Mouse (Mus musculus) megakaryocyte-erythroid progenitor cell, adult 5-6 weeks (primary cell): ENCODE data around the gene Pwp2. TPM values are rescaled to one million over a fixed set of nuclear protein-coding genes. Genes with fewer than 3 reads are reported as not detected.
"Not testable (repeated sequence)": the region's sequence is repeated elsewhere in the genome, so short reads cannot be mapped to it uniquely, and the experiment has no call there.

Experiments used
- ATAC-seq: replicated peaks from 2 replicates; pipeline ENCODE4 v1.8.0; 2016; ENCODE audit warnings: mild to moderate bottlenecking, inconsistent platforms; ENCODE audit not compliant: severe bottlenecking, poor library complexity, low FRiP score, low TSS enrichment
- total RNA-seq, 2 experiments: library from RNA; stranded (forward) in 1 of 2; stranded (reverse) in 1 of 2; fragments of 200-1000, 215-1000 nt in 1 of 2; fragments of >200 nt in 1 of 2; fragmentation: Nextera tagmentation in 1 of 2; gene quantifications; 2 replicates each; pipeline ENCODE4 v1.2.3; 2014 to 2017

Gene Pwp2
- 25.5 and 31.4 TPM in 2 replicates for total RNA-seq (2014; fragmentation: Nextera tagmentation)
- 37.0 and 47.2 TPM in 2 replicates for total RNA-seq (2017)

DNA sequence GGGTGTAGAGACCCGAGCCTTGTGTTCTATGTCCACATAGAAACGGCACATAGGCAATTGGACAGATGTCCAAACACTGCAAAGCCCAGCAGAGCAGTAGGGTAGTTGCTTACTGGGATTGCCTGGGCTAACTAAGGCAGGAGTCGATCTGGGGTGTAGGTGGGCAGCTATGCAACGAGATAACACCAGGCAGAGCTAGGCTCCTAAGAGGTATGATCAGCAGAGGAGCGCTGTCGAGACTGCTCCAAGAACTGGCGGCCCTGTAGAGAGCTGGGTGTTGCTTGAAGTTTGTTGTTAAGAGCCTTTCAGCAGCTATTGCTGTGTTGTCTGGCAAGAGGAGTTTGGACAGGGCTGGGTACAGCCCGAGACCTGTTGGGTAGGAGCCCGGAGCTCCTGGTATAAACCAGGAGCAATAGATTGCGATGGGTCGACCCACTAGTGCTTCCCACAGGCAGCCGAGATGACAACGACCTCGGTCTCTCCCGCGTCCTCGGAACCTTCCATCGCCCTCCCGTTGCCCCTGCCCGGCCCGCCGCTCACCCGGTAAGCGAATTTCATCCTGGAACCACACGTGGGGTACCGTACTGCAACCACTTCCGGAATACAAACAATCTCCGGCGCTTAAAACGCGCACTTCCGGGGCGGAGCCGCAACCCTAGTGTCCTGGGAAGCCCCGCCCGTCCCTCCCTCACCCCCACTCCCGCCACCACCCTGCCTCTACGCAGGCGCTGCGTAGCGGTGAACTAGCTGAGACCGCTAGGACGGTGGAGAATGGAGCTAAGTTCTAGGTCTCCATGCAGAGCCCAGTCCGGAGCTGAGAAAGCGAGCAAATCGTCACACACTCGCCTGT, at the start of gene Pwp2:
Pwp2 (minus strand) TSS at position 619 of the 850 bp plus-strand sequence.
- ATAC-seq = peak; percentile 89

DNA sequence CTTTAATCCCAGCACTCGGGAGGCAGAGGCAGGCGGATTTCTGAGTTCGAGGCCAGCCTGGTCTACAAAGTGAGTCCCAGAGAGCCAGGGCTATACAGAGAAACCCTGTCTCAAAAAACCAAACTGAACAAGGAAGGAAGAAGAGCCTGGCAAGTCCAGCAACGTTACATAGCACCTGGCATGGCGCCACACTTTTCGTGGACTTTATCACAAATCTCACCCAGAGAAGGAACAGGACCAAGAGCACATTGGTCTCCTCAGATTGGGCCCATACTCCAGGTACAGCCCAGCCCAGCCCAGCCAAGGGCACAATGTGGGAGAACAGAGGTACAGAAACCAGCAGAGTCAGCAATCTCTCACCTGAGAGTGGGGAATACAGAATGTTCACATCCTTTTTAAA, 48.8 kb upstream of the Pwp2 start:
- ATAC-seq = no peak

- no peak for ATAC-seq
Observed at GRCm38 (mm10) chr10:78233161-78233560, 48.2 kb upstream of the Pwp2 start.

DNA sequence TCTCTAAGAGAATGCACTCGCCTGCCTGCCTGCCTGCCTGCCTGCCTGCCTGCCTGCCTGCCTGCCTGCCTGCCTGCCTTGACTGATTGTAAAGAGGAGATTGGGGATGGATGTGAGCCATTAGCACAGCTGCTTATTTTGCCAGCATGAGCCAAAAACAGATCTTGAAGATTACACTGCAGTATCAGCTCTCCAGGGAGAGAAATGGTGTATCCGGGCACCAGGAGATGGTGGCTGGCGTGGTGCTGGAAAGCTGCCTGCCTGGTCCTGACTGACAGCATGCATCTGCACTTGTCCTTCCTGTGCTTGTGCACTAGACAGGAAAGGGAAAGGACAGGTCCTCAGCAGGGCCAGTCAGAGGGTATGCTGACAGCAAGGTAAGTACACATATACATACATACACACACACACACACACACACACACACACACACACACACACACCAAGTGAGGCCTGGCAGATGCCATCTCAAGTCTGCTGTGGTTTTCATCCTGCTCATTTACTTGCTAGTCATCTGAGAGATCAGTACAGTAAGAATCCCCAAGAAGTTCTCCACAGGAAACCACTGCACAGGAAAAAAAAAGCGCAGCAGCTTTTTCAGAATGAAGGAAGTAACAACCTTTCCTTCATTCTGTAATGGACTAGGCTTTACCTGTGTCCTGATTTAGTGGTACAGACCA, 47.5 kb upstream of the Pwp2 start:
- peak; percentile 71 for ATAC-seq

GRCm38 (mm10) chr10:78228560-78228928, 43.6 kb upstream of the Pwp2 start:
- ATAC-seq = no peak

- no peak for ATAC-seq
Observed at GRCm38 (mm10) chr10:78227875-78228559, 43.1 kb upstream of the Pwp2 start.

- ATAC-seq = no peak
Observed at GRCm38 (mm10) chr10:78224136-78224535, 39.2 kb upstream of the Pwp2 start.

DNA sequence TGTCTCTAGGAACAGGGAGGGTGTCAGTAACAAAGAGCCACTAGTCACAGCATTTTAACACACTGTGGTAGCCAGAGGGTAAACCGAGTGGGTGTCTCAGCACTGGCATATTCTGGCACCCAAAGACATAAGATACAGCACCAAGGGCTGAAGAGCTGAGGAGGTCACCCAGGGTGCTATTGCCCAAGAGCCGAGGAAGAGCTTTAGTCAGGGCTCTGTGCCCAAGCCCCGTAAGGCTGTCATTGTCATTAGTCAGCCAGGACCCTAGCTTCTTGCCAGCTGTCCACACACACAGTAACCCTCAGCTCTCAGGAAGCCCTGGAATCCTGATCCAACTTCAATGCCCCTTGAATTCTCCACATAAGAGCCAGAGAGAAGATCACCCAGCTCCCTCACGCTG, 38.0 kb upstream of the Pwp2 start:
- ATAC-seq = no peak

GRCm38 (mm10) chr10:78221315-78221714, 36.4 kb upstream of the Pwp2 start:
- ATAC-seq = no peak

GRCm38 (mm10) chr10:78219528-78219927, 34.6 kb upstream of the Pwp2 start:
- ATAC-seq = no peak

DNA sequence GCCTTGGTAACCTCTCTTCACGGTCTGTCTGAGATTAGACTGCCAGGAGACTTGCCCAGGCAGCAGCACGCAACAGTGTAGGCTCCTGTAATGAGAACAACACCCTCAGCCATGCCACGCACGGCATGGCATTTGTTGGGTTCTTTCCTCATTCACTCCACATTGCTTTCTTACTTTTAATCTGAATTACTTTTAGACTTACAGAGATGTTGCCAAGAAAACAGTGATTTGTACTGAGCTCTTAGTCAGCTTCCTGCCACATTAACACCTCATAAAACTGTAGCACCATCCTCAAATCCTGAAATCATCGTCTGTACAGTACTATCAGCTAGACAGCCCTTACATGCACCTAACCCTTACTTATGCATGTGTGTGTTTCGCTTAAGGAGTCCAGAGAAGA, 33.6 kb upstream of the Pwp2 start:
- ATAC-seq = no peak

GRCm38 (mm10) chr10:78216376-78217083, 31.6 kb upstream of the Pwp2 start:
- ATAC-seq = peak; percentile 94

GRCm38 (mm10) chr10:78214371-78214770, 29.4 kb upstream of the Pwp2 start:
- ATAC-seq = no peak

DNA sequence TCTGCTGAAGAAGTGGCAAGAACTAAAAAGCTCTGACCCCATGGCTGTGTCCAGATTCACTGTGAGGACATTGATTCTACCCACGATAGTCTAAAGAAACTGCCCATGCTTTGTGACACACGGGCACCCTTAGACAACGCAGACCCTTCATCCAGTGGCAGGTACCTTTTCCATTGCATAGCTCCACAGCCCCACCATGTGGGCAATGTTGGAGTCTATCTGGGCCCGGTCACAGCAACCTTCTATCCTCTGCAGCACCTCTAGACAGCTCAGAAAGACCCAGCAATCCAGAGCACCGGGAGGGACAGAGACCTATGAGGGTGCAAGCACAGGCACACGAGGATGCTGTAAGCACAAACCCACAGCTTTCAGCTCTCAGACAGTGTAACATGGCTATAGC, 26.4 kb upstream of the Pwp2 start:
- ATAC-seq = 0 out of 2 replicates have a peak, but pooled peaks have one; percentile 45

DNA sequence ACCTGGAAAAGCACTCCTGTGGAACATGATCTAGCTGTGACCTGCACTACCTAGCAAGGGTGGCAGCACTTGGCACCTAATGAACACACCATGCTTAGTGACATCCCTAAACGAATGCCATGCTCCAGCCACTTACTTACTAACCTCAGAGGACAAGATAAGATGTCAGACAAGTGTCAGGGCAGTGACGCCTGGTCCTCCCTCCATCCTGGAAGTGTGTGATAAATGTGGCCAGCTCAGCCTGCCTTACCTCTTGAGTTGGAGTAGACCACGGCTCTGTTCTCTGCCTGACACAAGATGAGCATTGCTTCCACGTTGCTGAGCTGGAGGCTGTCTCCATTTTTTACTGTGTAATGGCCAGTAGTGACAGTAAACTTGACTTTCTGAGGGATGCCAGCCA, 16.2 kb upstream of the Pwp2 start:
- ATAC-seq = peak; percentile 65

GRCm38 (mm10) chr10:78192933-78193332, 8.0 kb upstream of the Pwp2 start:
- ATAC-seq = no peak

- not testable (repeated sequence) for ATAC-seq
Observed at GRCm38 (mm10) chr10:78186076-78186475, 1.1 kb upstream of the Pwp2 start.

DNA sequence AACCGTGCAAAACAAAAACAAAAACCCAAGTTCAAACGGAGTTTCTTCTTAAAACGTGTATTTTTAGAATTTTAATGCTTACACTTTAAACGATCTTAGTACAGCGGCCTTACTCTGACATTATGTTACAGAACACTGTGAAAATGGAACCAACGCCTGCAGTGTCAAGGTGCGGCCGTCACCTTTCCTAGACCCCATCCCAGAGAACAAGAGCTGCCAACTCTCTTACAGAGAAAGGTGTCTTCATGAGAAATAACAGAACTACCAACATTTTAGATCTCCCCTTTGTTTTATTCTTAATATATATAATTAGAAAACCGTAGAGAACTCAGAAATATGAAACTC, 404 bp upstream of the Pwp2 start:
- ATAC-seq = peak; percentile 52

- ATAC-seq = no peak
Observed at GRCm38 (mm10) chr10:78183577-78183976, 1.4 kb downstream of the Pwp2 start.

GRCm38 (mm10) chr10:78182321-78182720, 2.6 kb downstream of the Pwp2 start:
- no peak for ATAC-seq
